Mouse (Mus musculus): ENCODE results near the gene Bach2. TPM values are rescaled to one million over a fixed set of nuclear protein-coding genes. Genes with fewer than 3 reads are reported as not detected.

The Bach2 gene
- total RNA-seq, 2 experiments from 2014 or later, result 20.8 to 25.8 TPM

- TF ChIP-seq CTCF (IDR thresholded peaks at IDR 0.05), result no peak
- no peak for DNase-seq (ENCODE audit: extremely low spot score in 1 of 2, low spot score in 2 of 2)
- intact Hi-C loops (cut with DNase I), result no loop called here
- Histone ChIP-seq H3K4me3 (no peak overlapping the region), H3K27ac (no peak overlapping the region)
Measured at GRCm38 (mm10) chr4:32479231-32479630, 240.6 kb downstream of the Bach2 start.

GRCm38 (mm10) chr4:32479801-32480700, 241.4 kb downstream of the Bach2 start:
- no peak overlapping the region for H3K4me3 ChIP-seq
- no peak overlapping the region for H3K27ac ChIP-seq
- DNase-seq (ENCODE audit: extremely low spot score in 1 of 2, low spot score in 2 of 2), result no peak
- intact Hi-C loops (cut with DNase I), result no loop called here
- TF ChIP-seq CTCF (IDR thresholded peaks at IDR 0.05), result no peak

- H3K4me3 ChIP-seq, result no peak overlapping the region
- intact Hi-C loops (cut with DNase I), result no loop called here
- no peak for TF ChIP-seq CTCF (IDR thresholded peaks at IDR 0.05)
- no peak overlapping the region for H3K27ac ChIP-seq
- no peak for DNase-seq (ENCODE audit: extremely low spot score in 1 of 2, low spot score in 2 of 2)
Measured at GRCm38 (mm10) chr4:32481366-32482055, 242.9 kb downstream of the Bach2 start.

GRCm38 (mm10) chr4:32482138-32482537, 243.5 kb downstream of the Bach2 start:
- Histone ChIP-seq H3K4me3 (no peak overlapping the region), H3K27ac (no peak overlapping the region)
- intact Hi-C loops (cut with DNase I), result no loop called here
- TF ChIP-seq CTCF (IDR thresholded peaks at IDR 0.05), result no peak
- DNase-seq (ENCODE audit: extremely low spot score in 1 of 2, low spot score in 2 of 2), result no peak

GRCm38 (mm10) chr4:32482936-32483335, 244.3 kb downstream of the Bach2 start:
- Histone ChIP-seq H3K4me3 (no peak overlapping the region), H3K27ac (no peak overlapping the region)
- DNase-seq (ENCODE audit: extremely low spot score in 1 of 2, low spot score in 2 of 2), result no peak
- TF ChIP-seq CTCF (IDR thresholded peaks at IDR 0.05), result no peak
- intact Hi-C loops (cut with DNase I), result no loop called here

- no peak for TF ChIP-seq CTCF (IDR thresholded peaks at IDR 0.05)
- DNase-seq (ENCODE audit: extremely low spot score in 1 of 2, low spot score in 2 of 2), result no peak
- no peak overlapping the region for H3K4me3 ChIP-seq
- no peak overlapping the region for H3K27ac ChIP-seq
- intact Hi-C loops (cut with DNase I), result no loop called here
Measured at GRCm38 (mm10) chr4:32485848-32486247, 247.2 kb downstream of the Bach2 start.

GRCm38 (mm10) chr4:32486654-32487398, 248.2 kb downstream of the Bach2 start:
- intact Hi-C loops (cut with DNase I), result no loop called here
- H3K27ac ChIP-seq, result no peak overlapping the region
- no peak for TF ChIP-seq CTCF (IDR thresholded peaks at IDR 0.05)
- peak in 1 of 2 experiments; percentile 28 for DNase-seq (ENCODE audit: extremely low spot score in 1 of 2, low spot score in 2 of 2)
- H3K4me3 ChIP-seq, result peak overlapping the region; percentile 37

- no peak for DNase-seq (ENCODE audit: extremely low spot score in 1 of 2, low spot score in 2 of 2)
- intact Hi-C loops (cut with DNase I), result no loop called here
- H3K4me3 ChIP-seq, result no peak overlapping the region
- no peak for TF ChIP-seq CTCF (IDR thresholded peaks at IDR 0.05)
- no peak overlapping the region for H3K27ac ChIP-seq
Measured at GRCm38 (mm10) chr4:32489186-32489585, 250.6 kb downstream of the Bach2 start.

- H3K27ac ChIP-seq, result no peak overlapping the region
- DNase-seq (ENCODE audit: extremely low spot score in 1 of 2, low spot score in 2 of 2), result no peak
- no peak for TF ChIP-seq CTCF (IDR thresholded peaks at IDR 0.05)
- H3K4me3 ChIP-seq, result no peak overlapping the region
- intact Hi-C loops (cut with DNase I), result no loop called here
Measured at GRCm38 (mm10) chr4:32491176-32491575, 252.6 kb downstream of the Bach2 start.

- Histone ChIP-seq H3K27ac (no peak overlapping the region), H3K4me3 (no peak overlapping the region)
- DNase-seq (ENCODE audit: extremely low spot score in 1 of 2, low spot score in 2 of 2), result no peak
- no peak for TF ChIP-seq CTCF (IDR thresholded peaks at IDR 0.05)
- intact Hi-C loops (cut with DNase I), result no loop called here
Measured at GRCm38 (mm10) chr4:32492834-32493233, 254.2 kb downstream of the Bach2 start.

GRCm38 (mm10) chr4:32501780-32502179, 263.2 kb downstream of the Bach2 start:
- intact Hi-C loops (cut with DNase I), result no loop called here
- Histone ChIP-seq H3K27ac (no peak overlapping the region), H3K4me3 (no peak overlapping the region)
- TF ChIP-seq CTCF (IDR thresholded peaks at IDR 0.05), result no peak
- no peak for DNase-seq (ENCODE audit: extremely low spot score in 1 of 2, low spot score in 2 of 2)

- no peak for DNase-seq (ENCODE audit: extremely low spot score in 1 of 2, low spot score in 2 of 2)
Measured at GRCm38 (mm10) chr4:32502181-32502580, 263.6 kb downstream of the Bach2 start.

More at GRCm38 (mm10) chr4:32502181-32502580, 263.6 kb downstream of the Bach2 start:
- H3K4me3 ChIP-seq, result no peak overlapping the region
- TF ChIP-seq CTCF (IDR thresholded peaks at IDR 0.05), result no peak
- H3K27ac ChIP-seq, result no peak overlapping the region
- intact Hi-C loops (cut with DNase I), result no loop called here
